Mouse (Mus musculus) CD4-positive, CD25-positive, alpha-beta regulatory T cell, adult 2 months (primary cell): ENCODE measurements at regions not wholly inside any gene's neighbourhood (a gene's known extent, or its start where the extent isn't known, plus 50 kb on each side); places are given as distances from the start of the nearest gene placed in this dataset.

Experiments used
- DNase-seq: peaks from one replicate; pipeline ENCODE4 v3.0.0-alpha.2; 2012; ENCODE audit warnings: low read depth, low spot score

GRCm38 (mm10) chr8:102845362-102845761 is 59.9 kb upstream of the Cdh11 start:
- DNase-seq = no peak

GRCm38 (mm10) chr8:102860021-102860420 is 74.6 kb upstream of the Cdh11 start:
- DNase-seq = no peak

- DNase-seq = no peak
Measured at GRCm38 (mm10) chr8:102899525-102899924, 114.1 kb upstream of the Cdh11 start.

GRCm38 (mm10) chr8:102900662-102901061 is 115.2 kb upstream of the Cdh11 start:
- DNase-seq = no peak

- DNase-seq = no peak
Measured at GRCm38 (mm10) chr8:102907444-102907843, 122.0 kb upstream of the Cdh11 start.

GRCm38 (mm10) chr8:102931342-102931835 is 145.9 kb upstream of the Cdh11 start:
- DNase-seq = no peak

- no peak for DNase-seq
Measured at GRCm38 (mm10) chr8:102938771-102939170, 153.3 kb upstream of the Cdh11 start.

GRCm38 (mm10) chr8:102945546-102945945 is 160.1 kb upstream of the Cdh11 start:
- DNase-seq = no peak

GRCm38 (mm10) chr8:102978161-102978581 is 192.7 kb upstream of the Cdh11 start:
- no peak for DNase-seq

- no peak for DNase-seq
Measured at GRCm38 (mm10) chr8:102983220-102983909, 197.9 kb upstream of the Cdh11 start.

- DNase-seq = no peak
Measured at GRCm38 (mm10) chr8:102983910-102984225, 198.4 kb upstream of the Cdh11 start.

- no peak for DNase-seq
Measured at GRCm38 (mm10) chr8:103007284-103007984, 222.0 kb upstream of the Cdh11 start.

- DNase-seq = no peak
Measured at GRCm38 (mm10) chr8:103019121-103019520, 233.7 kb upstream of the Cdh11 start.

- DNase-seq = no peak
Measured at GRCm38 (mm10) chr8:103023237-103023636, 237.8 kb upstream of the Cdh11 start.

- no peak for DNase-seq
Measured at GRCm38 (mm10) chr8:103031708-103032107, 246.3 kb upstream of the Cdh11 start.

- DNase-seq = no peak
Measured at GRCm38 (mm10) chr8:103033956-103034355, 248.5 kb upstream of the Cdh11 start.

- DNase-seq = no peak
Measured at GRCm38 (mm10) chr8:103072079-103072635, 286.7 kb upstream of the Cdh11 start.

GRCm38 (mm10) chr8:103072646-103073045 is 287.2 kb upstream of the Cdh11 start:
- no peak for DNase-seq

- DNase-seq = no peak
Measured at GRCm38 (mm10) chr8:103078559-103078958, 293.1 kb upstream of the Cdh11 start.

- DNase-seq = no peak
Measured at GRCm38 (mm10) chr8:103086956-103087482, 301.6 kb upstream of the Cdh11 start.

GRCm38 (mm10) chr8:103096496-103097092 is 311.2 kb upstream of the Cdh11 start:
- no peak for DNase-seq

- no peak for DNase-seq
Measured at GRCm38 (mm10) chr8:103125581-103125980, 340.1 kb upstream of the Cdh11 start.
